Mouse (Mus musculus): ENCODE results near the gene Ndufa11. TPM values are rescaled to one million over a fixed set of nuclear protein-coding genes. Genes with fewer than 3 reads are reported as not detected.
A peak's percentile ranks its signal among the peaks of the same experiment; 100 is the strongest.

The Ndufa11 gene
- polyA plus RNA-seq, 1 experiment from 2014 or later: 471 TPM

DNA sequence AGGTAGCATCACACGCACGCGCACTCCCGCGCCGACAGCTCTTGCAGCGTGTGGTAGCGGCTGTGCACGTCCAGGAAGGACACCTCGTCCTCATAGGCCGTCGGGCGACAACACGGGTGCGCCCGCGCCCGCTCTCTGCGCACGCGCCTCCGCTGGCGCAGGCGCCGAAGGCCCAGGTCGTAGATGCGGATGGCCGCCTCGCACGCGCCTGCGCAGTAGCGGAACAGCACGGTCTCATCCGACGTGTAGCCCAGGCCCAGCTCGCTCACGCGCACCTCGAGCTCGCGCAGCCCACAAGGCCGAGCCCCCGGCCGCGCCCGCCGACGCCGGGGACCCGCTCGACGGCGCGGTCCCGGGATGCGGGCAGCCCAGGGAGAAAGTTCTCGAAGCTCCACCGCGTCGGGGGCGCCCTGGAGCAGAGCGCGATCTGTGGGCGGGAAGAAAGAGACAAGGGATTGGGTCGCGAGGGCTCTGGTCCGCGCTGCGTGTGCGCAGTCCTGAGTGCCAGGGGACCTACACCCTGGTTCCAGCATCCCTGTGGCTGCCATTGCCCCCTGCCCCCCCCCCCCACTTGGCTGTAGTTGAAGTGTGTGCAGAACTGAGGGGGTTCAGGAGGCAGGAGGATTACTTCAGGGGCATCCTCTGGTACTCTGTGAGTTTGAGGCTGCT lies 34.0 kb downstream of the Ndufa11 start:
- Histone ChIP-seq H3K27ac (no peak overlapping the region), H3K27me3 (peaks cover 66% of the 10 kb centered on the region), H3K4me1 (peaks cover 26% of the 10 kb centered on the region), H3K9ac (peak overlapping the region; percentile 2; the same call in 1 of the 2 replicates), H3K9me3 (replicated peaks) (no peaks in the 10 kb centered on the region), H3K4me2 (peak overlapping the region; percentile 57), H3K36me3 (no peaks in the 10 kb centered on the region), H3K4me3 (replicated peaks) (peak overlapping the region; percentile 37)
- WGBS: 19% methylated on average over 71 of the region's 71 CpGs
- ATAC-seq (replicated peaks; ENCODE audit: low FRiP score): peak; percentile 59

DNA sequence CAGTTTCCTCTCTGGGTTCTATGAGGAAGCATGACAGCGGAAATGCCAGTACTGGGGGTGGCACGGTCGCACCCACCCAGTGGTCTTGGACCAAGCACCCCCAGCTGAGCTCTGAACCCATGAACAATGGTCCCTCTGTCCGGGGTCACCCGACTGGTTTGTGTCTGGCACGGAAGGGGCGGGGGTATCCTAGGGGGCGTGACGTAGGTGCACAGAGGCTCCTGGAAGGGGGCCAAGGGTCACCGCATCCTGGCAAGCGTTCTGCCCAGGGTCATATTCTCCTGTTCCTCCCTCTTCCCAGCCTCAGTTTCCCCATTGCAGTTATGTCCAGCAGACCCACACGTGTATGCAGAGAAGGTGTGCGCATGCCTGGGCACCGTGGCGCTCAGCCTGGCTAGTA lies 35.9 kb downstream of the Ndufa11 start:
- Histone ChIP-seq H3K27ac (no peak overlapping the region), H3K4me1 (peaks cover 44% of the 10 kb centered on the region), H3K4me2 (no peak overlapping the region), H3K4me3 (replicated peaks) (no peak overlapping the region), H3K9me3 (replicated peaks) (no peaks in the 10 kb centered on the region), H3K36me3 (no peaks in the 10 kb centered on the region), H3K9ac (no peak overlapping the region), H3K27me3 (peaks cover 78% of the 10 kb centered on the region)
- no peak for ATAC-seq (replicated peaks; ENCODE audit: low FRiP score)
- WGBS: 19% methylated on average over 15 of the region's 15 CpGs

DNA sequence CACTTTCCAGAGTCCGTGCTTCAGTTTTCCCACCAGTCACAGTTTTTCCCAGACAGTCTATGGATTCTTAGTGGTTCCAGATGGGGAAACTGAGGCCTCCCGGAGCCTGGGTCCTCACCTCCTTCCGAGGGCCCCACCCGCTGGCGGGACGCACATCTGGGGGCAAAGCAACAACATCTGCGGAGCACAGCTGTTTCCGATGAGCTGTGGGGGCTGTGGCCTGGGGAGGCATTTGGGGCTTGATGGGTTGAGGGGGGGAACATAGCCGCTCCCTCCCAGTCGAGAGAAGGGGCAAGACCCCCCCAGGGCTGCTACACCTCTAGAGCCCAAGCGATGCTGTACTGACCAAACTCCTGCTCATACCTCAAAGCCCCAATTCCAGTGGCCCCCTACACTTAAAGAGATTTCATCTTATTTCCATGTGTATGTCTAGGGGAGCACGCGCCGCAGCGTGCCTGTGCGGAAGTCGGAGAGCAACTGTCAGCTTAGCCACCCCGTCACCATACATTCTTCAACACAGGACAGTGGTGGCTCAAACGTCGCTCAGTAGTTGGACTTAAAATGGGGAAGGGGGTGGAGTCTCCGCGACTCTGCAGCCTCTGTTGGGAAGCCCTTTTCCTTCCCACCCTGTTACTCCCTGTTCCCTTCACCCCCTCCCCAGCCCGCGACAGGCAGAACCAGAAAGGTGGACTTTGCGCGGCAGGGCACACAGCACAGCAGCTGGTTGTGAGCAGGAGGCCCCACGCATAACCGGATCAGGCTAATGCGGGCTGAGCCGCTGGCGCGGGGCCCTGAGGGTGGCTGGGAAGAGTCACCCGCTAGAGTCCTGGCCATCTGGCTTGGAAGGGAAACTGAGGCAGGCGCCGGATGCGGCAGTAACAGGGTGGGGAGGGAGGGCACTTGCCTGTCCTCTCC lies 37.0 kb downstream of the Ndufa11 start:
- Histone ChIP-seq H3K27ac (no peak overlapping the region), H3K4me1 (peaks cover 44% of the 10 kb centered on the region), H3K36me3 (no peaks in the 10 kb centered on the region), H3K4me3 (replicated peaks) (0 out of 2 replicates have a peak overlapping the region, but pooled peaks have one; percentile 3), H3K27me3 (peaks cover 78% of the 10 kb centered on the region), H3K9me3 (replicated peaks) (no peaks in the 10 kb centered on the region), H3K9ac (no peak overlapping the region), H3K4me2 (peak overlapping the region; percentile 33)
- no peak for ATAC-seq (replicated peaks; ENCODE audit: low FRiP score)
- WGBS: 12% methylated on average over 36 of the region's 36 CpGs

DNA sequence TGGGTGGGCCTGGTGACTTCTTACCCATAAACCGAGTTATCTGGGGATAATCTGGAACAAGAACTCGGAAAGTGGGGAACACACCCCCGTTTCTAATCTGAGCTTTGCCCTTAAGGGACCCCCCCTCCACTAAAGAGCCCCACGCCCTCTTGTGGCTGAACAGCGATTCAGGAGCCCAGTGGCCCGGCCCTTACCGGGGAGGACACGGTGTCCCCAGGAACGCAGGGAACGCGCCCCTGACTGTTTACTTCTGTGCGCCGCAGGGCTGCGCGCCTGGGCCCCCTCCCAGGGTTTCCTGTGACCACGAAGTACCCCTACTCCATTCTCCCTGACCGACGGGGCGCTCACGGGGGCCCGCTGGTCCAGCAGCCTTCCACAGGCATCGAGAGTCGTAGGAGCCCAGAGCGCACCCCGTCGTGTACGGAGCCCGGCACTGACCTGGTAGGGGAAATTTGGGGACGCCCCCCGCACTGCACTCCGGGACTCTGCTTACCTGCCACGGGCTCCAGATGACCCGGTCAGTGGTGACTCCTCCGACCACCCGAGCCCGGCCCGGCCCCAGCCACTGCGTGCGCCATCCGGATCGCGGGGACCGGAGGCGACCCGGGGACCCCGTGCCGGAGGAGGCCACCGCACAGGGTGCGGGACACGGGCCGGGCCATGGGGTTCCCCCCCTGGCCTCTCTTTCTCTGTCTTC lies 39.3 kb downstream of the Ndufa11 start:
- WGBS: under 1% methylated on average over 50 of the region's 51 CpGs
- H3K36me3 ChIP-seq: no peaks in the 10 kb centered on the region

DNA sequence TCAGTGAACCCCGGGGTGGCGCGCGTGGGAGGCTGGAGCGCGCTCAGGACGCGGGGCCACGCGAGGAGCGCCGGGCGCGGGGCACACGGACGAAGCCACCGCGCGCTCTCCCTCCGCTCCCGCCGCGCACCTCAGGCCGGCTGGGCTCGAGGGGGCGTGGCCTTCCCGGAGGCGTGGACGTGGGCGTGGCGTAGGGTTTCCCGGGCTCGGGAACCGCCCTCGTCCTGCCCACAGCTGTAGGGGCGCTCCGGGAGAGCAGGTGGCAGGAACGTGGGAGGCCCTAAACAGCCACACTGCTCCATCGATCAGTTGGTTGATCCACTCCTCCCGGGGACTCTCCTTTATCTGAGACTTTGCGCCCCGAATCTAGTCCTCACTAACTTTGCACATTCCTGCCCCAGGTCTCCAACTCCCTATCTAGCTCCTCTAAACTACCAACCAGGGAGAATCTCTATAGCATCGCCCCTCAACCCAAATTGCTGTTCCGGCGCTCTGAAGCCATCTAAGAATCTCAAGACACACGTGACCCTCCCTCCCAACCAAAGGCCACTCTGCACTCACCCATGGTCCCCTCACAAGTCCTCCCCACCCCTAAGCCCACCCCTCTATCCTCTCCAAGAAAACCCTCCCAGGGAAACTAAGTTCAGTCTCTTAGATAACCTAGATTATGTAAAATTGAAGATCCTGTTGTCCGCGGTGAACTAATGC lies 40.0 kb downstream of the Ndufa11 start, which contains the start of gene Nrtn:
Gene Nrtn (minus strand): TSS at position 115 of the 708 bp plus-strand sequence.
- ATAC-seq (replicated peaks; ENCODE audit: low FRiP score): peak; percentile 65
- Histone ChIP-seq H3K9ac (peak within 1 kb of the TSS; percentile 66), H3K9me3 (replicated peaks) (no peaks in the 10 kb centered on the region), H3K4me1 (peaks cover 49% of the 10 kb centered on the region), H3K4me2 (peak within 1 kb of the TSS; percentile 99), H3K4me3 (replicated peaks) (peak within 1 kb of the TSS; percentile 57), H3K36me3 (no peaks in the 10 kb centered on the region), H3K27ac (peak within 1 kb of the TSS; percentile 58), H3K27me3 (peaks cover 57% of the 10 kb centered on the region)
- WGBS: under 1% methylated on average over 43 of the region's 48 CpGs

More for the DNA sequence above, 39.3 kb downstream of the Ndufa11 start:
- H3K9me3 ChIP-seq (replicated peaks): no peaks in the 10 kb centered on the region
- peak overlapping the region; percentile 66 for H3K9ac ChIP-seq
- peaks cover 42% of the 10 kb centered on the region for H3K4me1 ChIP-seq
- peak overlapping the region; percentile 99 for H3K4me2 ChIP-seq
- no peak overlapping the region for H3K27ac ChIP-seq
- H3K4me3 ChIP-seq (replicated peaks): peak overlapping the region; percentile 57
- ATAC-seq (replicated peaks; ENCODE audit: low FRiP score): peak; percentile 11; the same call in 1 of the 2 replicates
- peaks cover 64% of the 10 kb centered on the region for H3K27me3 ChIP-seq

DNA sequence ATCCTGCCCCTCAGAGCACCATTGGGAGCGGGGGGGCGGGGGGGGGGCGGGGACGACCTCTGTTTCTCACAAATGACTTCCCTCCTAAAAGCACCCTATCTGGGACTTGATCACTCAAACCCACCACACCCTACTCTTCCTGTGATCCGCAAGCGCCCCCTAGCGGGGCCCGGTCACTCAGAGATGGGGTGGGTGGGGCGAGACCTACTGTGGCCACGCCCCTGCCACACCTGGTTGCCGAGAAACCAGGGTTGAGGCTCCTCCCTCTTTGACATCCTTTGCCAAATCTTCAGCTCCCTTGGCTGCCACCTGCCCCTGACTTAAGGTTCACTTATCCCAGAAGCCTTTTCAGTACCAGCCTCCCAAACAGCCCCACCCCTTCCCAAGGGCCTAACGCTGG lies 40.6 kb downstream of the Ndufa11 start:
- H3K4me1 ChIP-seq: peaks cover 54% of the 10 kb centered on the region
- peak overlapping the region; percentile 99 for H3K4me2 ChIP-seq
- no peak overlapping the region for H3K4me3 ChIP-seq (replicated peaks)
- H3K27ac ChIP-seq: no peak overlapping the region
- no peak overlapping the region for H3K9ac ChIP-seq
- ATAC-seq (replicated peaks; ENCODE audit: low FRiP score): 0 out of 2 replicates have a peak, but pooled peaks have one; percentile 7
- H3K27me3 ChIP-seq: peaks cover 52% of the 10 kb centered on the region
- H3K9me3 ChIP-seq (replicated peaks): no peaks in the 10 kb centered on the region
- WGBS: 5% methylated on average over 12 of the region's 12 CpGs
- no peaks in the 10 kb centered on the region for H3K36me3 ChIP-seq

DNA sequence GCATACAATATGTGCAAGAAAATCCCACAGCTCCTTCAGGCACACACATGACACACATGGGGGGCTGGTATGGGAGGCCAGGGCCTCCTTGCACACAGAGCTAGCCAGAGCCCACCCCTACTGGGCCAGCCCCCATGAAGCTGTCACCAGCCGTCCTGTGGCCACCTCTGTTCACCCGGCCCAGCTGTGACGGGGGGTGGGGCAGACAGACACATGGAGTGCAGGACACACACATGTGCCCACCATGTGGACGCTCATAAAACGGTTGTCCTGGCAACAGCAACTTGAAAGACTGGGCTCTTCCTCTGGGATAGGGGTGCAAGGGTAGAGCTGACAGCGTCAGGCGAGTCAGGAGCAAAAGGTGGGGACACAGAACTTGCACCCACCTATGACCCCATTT lies 41.7 kb downstream of the Ndufa11 start:
- H3K27ac ChIP-seq: no peak overlapping the region
- no peak overlapping the region for H3K9ac ChIP-seq
- 36% methylated on average over 7 of the region's 7 CpGs for WGBS
- H3K4me2 ChIP-seq: no peak overlapping the region
- H3K36me3 ChIP-seq: no peaks in the 10 kb centered on the region
- H3K9me3 ChIP-seq (replicated peaks): no peaks in the 10 kb centered on the region
- ATAC-seq (replicated peaks; ENCODE audit: low FRiP score): no peak
- peaks cover 50% of the 10 kb centered on the region for H3K4me1 ChIP-seq
- no peak overlapping the region for H3K4me3 ChIP-seq (replicated peaks)
- peaks cover 41% of the 10 kb centered on the region for H3K27me3 ChIP-seq

DNA sequence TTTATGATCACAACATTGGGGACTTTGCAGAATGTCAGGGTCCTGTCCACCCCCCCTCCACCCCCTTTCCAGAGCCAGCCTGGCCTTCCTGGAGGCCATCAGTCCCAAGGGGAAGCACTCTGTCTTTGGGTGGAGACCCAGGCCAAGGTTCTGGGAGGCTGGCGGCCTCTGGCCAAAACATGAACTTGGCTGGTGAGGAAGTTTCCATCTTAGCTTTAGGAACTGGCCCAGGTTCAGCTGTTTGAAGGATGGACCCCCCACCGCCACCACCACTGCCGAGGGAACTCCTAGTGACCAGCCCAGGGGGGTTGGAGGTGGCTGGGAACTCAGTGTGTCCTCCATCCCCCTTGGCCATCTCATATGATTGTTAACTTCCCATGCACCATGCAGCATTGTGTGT lies 43.5 kb downstream of the Ndufa11 start:
- ATAC-seq (replicated peaks; ENCODE audit: low FRiP score): no peak
- H3K9me3 ChIP-seq (replicated peaks): no peaks in the 10 kb centered on the region
- H3K27ac ChIP-seq: no peak overlapping the region
- peaks cover 49% of the 10 kb centered on the region for H3K4me1 ChIP-seq
- 62% methylated on average over 3 of the region's 3 CpGs for WGBS
- peaks cover 22% of the 10 kb centered on the region for H3K27me3 ChIP-seq
- H3K36me3 ChIP-seq: no peaks in the 10 kb centered on the region
- no peak overlapping the region for H3K9ac ChIP-seq
- H3K4me2 ChIP-seq: no peak overlapping the region
- H3K4me3 ChIP-seq (replicated peaks): no peak overlapping the region

DNA sequence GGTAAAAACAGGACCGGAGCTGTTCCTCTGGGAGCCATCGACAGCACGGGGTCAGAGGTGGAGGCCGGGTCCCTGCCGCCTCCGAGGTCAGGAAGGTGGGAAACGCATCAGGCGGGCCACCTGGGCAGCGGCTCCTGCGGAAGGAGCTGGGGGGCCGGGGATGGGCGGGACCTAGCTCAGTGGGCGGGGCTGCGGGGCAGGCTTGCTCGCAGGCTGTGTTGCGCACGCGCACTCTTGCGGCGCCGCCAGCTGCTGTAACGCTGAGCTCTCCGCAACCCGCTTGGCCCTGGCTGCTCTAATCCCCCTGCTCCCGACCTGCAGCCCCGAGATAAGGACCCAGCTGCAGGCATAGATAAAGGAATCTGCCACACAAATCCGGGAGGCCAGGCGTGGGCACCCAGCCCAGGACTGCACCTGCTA lies 44.4 kb downstream of the Ndufa11 start:
- peak overlapping the region; percentile 50 for H3K9ac ChIP-seq
- peak overlapping the region; percentile 80 for H3K27ac ChIP-seq
- 0% methylated on average over 27 of the region's 28 CpGs for WGBS
- peak overlapping the region; percentile 88 for H3K4me2 ChIP-seq
- peaks cover 13% of the 10 kb centered on the region for H3K27me3 ChIP-seq
- H3K36me3 ChIP-seq: peaks cover 8% of the 10 kb centered on the region
- peak overlapping the region; percentile 52 for H3K4me3 ChIP-seq (replicated peaks)
- H3K4me1 ChIP-seq: peaks cover 45% of the 10 kb centered on the region
- ATAC-seq (replicated peaks; ENCODE audit: low FRiP score): peak; percentile 17
- H3K9me3 ChIP-seq (replicated peaks): no peaks in the 10 kb centered on the region

DNA sequence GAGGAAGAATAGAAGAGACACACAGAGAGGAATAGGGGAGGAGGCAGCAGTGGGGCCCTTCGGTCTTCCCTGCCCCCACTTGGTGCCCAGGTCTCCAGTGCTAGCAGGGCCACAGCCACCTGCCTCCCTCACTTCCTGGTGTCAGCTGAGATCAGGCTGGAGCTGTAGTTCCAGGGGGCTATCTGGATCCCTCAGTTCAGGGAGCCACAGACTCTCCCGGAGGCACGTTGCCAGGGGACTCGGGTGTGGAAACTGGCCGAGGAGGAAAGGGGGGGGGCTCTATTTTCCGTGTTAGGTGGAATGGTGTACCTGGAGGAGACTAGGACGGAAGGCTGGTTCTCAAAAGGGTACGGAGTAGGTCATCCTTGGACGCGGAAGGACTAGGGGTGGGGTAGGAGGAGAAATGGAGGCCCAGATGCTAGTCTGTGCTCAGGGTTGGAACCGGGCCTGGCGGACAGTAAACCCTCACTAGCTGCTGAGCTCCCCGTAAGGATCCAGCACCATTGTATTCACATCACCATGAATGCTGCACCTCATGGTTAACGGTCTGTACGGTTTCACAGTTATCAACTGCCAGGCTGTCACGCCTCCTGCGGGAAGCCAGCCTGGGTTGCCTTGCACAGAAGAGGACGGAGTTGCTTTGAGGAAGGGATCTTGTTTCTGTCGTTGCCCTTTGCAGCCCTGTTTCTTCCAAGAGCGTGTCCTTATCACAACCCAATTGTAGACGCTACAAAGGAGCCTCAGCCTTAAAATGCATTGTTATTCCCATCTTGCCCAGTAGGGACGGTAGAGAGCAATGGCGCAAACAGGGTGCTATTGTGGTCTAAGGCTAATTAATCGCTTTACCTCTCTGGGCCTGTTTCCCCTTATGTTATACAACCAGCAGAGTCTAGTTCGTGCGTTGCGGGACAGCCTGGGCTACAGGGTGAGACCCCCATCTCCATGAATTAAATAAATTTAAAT lies 45.5 kb downstream of the Ndufa11 start:
- peak overlapping the region; percentile 80 for H3K27ac ChIP-seq
- no peak overlapping the region; the same call in 1 of the 2 replicates for H3K4me3 ChIP-seq (replicated peaks)
- H3K4me2 ChIP-seq: 0 out of 2 replicates have a peak overlapping the region, but pooled peaks have one; percentile 88
- no peak for ATAC-seq (replicated peaks; ENCODE audit: low FRiP score)
- WGBS: 53% methylated on average over 27 of the region's 27 CpGs
- H3K4me1 ChIP-seq: peaks cover 34% of the 10 kb centered on the region
- H3K9ac ChIP-seq: peak overlapping the region; percentile 50; the same call in 1 of the 2 replicates
- H3K36me3 ChIP-seq: peaks cover 19% of the 10 kb centered on the region
- no peaks in the 10 kb centered on the region for H3K9me3 ChIP-seq (replicated peaks)
- peaks cover 6% of the 10 kb centered on the region; the same call in 1 of the 2 replicates for H3K27me3 ChIP-seq
